Comparison of ENCODE assay signal across 8 mouse cellular contexts in genomic region chr1:52501090-52501489, GRCm38 (mm10). TPM values are rescaled to one million over a fixed set of nuclear protein-coding genes. Genes with fewer than 3 reads are reported as not detected.
A peak's percentile ranks its signal among the peaks of the same experiment; 100 is the strongest.
DNase-seq lines count a peak whose midpoint lies in the region; ATAC-seq and TF ChIP-seq lines count a peak whose summit lies in the region.

No protein-coding gene starts in this region.

- TF ChIP-seq POLR2A in cerebellum, adult 2 months (IDR thresholded peaks at IDR 0.05; ENCODE audit: borderline replicate concordance, insufficient read depth, low read length) = no peak

- H3K9me3 ChIP-seq in megakaryocyte, embryonic 14.5 days = peaks cover 3% of the 10 kb centered on the region; the same call in 1 of the 2 replicates
- no peaks in the 10 kb centered on the region for H3K9me3 ChIP-seq in liver, embryonic 11.5 days (ENCODE audit: control insufficient read depth, low read length)

- H3K4me3 ChIP-seq in cerebellum, adult 2 months (replicated peaks; ENCODE audit: insufficient read depth, low read depth, low read length) = peak overlapping the region; percentile 67
- H3K4me3 ChIP-seq in megakaryocyte, embryonic 14.5 days (replicated peaks) = peak overlapping the region; percentile 97
- peak overlapping the region; percentile 72 for H3K4me3 ChIP-seq in liver, embryonic 11.5 days (ENCODE audit: low read depth, low read length)

- peaks cover 11% of the 10 kb centered on the region; the same call in 1 of the 2 replicates for H3K4me1 ChIP-seq in cerebellum, adult 2 months (ENCODE audit: control insufficient read depth, insufficient read depth, low read length)
- H3K4me1 ChIP-seq in megakaryocyte, embryonic 14.5 days = peaks cover 48% of the 10 kb centered on the region
- H3K4me1 ChIP-seq in liver, embryonic 11.5 days (replicated peaks; ENCODE audit: control insufficient read depth, insufficient read depth, low read length) = peaks cover 2% of the 10 kb centered on the region; the same call in 1 of the 2 replicates

- TF ChIP-seq CTCF in cerebellum, adult 2 months (IDR thresholded peaks at IDR 0.05; ENCODE audit: borderline replicate concordance, insufficient read depth, low read depth, low read length) = no peak

- 13% methylated on average over 1 of the region's 1 CpGs for WGBS in cerebellum, adult 2 months
- WGBS in liver, embryonic 11.5 days = 67% methylated on average over 1 of the region's 1 CpGs

- H3K9ac ChIP-seq in liver, embryonic 11.5 days (ENCODE audit: low read depth, low read length) = no peak overlapping the region

- DNase-seq in cerebellum, adult 2 months = no peak
- no peak for DNase-seq in cerebellum, adult 18-20 months
- DNase-seq in liver, embryonic 11.5 days (ENCODE audit: low spot score) = no peak
- DNase-seq in thymus, postnatal 10 days (ENCODE audit: low spot score in 2 of 2) = no peak
- no peak for DNase-seq in right cerebral cortex, postnatal 10 days (ENCODE audit: low spot score in 2 of 2)

- no peaks in the 10 kb centered on the region for H3K27me3 ChIP-seq in cerebellum, adult 2 months (ENCODE audit: control insufficient read depth, insufficient read depth, low read length)
- H3K27me3 ChIP-seq in megakaryocyte, embryonic 14.5 days (replicated peaks) = no peaks in the 10 kb centered on the region
- no peaks in the 10 kb centered on the region for H3K27me3 ChIP-seq in liver, embryonic 11.5 days (replicated peaks; ENCODE audit: control insufficient read depth, insufficient read depth, low read length)

- H3K4me2 ChIP-seq in liver, embryonic 11.5 days = peak overlapping the region; percentile 80

- peaks cover 13% of the 10 kb centered on the region for H3K36me3 ChIP-seq in megakaryocyte, embryonic 14.5 days (replicated peaks; ENCODE audit: low read length)
- no peaks in the 10 kb centered on the region for H3K36me3 ChIP-seq in liver, embryonic 11.5 days (ENCODE audit: control insufficient read depth, insufficient read depth, low read length)

- H3K27ac ChIP-seq in cerebellum, adult 2 months (ENCODE audit: insufficient read depth, low read length) = peak overlapping the region; percentile 83; the same call in 1 of the 2 replicates
- no peak overlapping the region; the same call in 1 of the 2 replicates for H3K27ac ChIP-seq in liver, embryonic 11.5 days (ENCODE audit: low read depth, low read length)

- no peak for ATAC-seq in megakaryocyte, adult 5-6 weeks (ENCODE audit: poor library complexity, severe bottlenecking)
- ATAC-seq in liver, embryonic 11.5 days (replicated peaks; ENCODE audit: low FRiP score) = no peak
- ATAC-seq in cerebellum, adult (ENCODE audit: insufficient number of reproducible peaks, low FRiP score, low TSS enrichment) = no peak

RNA-seq across cellular contexts. Expression of gene Nab1, which starts 0.6 kb away (rescaled TPM):
- polyA plus RNA-seq in cerebellum, adult 2 months (2012; rRNA removed) = 23.4 and 25.1 TPM in 2 replicates
- polyA plus RNA-seq in megakaryocyte, embryonic 14.5 days (2012; ENCODE audit: insufficient read depth, low replicate concordance) = 15.6 and 68.2 TPM in 2 replicates
- 72.0 and 80.2 TPM in 2 replicates for total RNA-seq in megakaryocyte, adult 5-6 weeks (2015)
- 63.0 and 65.6 TPM in 2 replicates for total RNA-seq in megakaryocyte, adult 5-6 weeks (2017)
- polyA plus RNA-seq in liver, embryonic 11.5 days (2014; fragmentation: Nextera tagmentation; extraction: Ambion mirVana) = 20.5 and 20.6 TPM in 2 replicates
